24 mouse cellular contexts compared by ENCODE assay signal in the genomic region with DNA sequence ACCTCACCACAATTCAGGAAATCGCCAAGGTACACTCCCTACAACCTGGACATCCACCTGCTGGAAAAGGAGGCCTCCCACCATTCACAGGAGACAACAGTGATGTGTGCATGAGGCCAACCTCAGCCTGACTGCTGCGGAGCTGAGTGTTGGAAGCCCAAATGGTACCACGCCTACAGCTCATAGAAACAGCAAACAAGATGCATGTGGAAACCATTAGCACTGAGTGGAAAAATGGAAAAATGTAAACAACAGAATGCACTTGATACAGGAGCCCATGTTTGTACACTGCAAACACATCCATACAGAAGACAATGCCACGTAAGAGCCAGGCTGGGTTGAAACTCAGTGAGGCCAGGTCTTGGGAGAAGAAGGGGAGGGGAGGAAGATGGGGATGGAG. TPM values are rescaled to one million over a fixed set of nuclear protein-coding genes. Genes with fewer than 3 reads are reported as not detected.
A peak's percentile ranks its signal among the peaks of the same experiment; 100 is the strongest.
DNase-seq lines count a peak whose midpoint lies in the region; ATAC-seq lines count a peak whose summit lies in the region.
"Had no signal": no experiment of that assay in that cellular context is flagged by ENCODE, and none has a peak within 500 bp of the region (broad histone marks: within the 10 kb centered on the region; RNA-seq: fewer than 3 reads in every experiment).

No protein-coding gene starts in this region.

- no peak overlapping the region for H3K4me2 ChIP-seq in heart, embryonic 11.5 days
- H3K4me2 ChIP-seq in liver, embryonic 15.5 days: peak overlapping the region; percentile 79; the same call in 1 of the 2 replicates

- no peak for DNase-seq in heart, embryonic 10.5 days (ENCODE audit: low spot score)
- DNase-seq in NIH3T3 (ENCODE audit: low read depth): peak; percentile 52
- DNase-seq in thymus, postnatal 10 days (ENCODE audit: low spot score in 2 of 2): no peak
- DNase-seq: cerebellum, postnatal 25 days; gastrocnemius, adult 2 months; kidney, adult 9 months; kidney, postnatal 4 days; lung, adult 18-20 months; lung, postnatal 4 days; right cerebral cortex, postnatal 25 days had no signal

- no peak overlapping the region for H3K4me3 ChIP-seq in heart, embryonic 11.5 days (ENCODE audit: low read depth, low read length)
- H3K4me3 ChIP-seq in heart, embryonic 10.5 days: no peak overlapping the region
- H3K4me3 ChIP-seq in megakaryocyte, embryonic 14.5 days (replicated peaks): peak overlapping the region; percentile 67
- H3K4me3 ChIP-seq in liver, embryonic 15.5 days (replicated peaks): no peak overlapping the region

- H3K27ac ChIP-seq in heart, embryonic 11.5 days (ENCODE audit: low read depth, low read length): no peak overlapping the region
- H3K27ac ChIP-seq in heart, embryonic 10.5 days: no peak overlapping the region
- H3K27ac ChIP-seq in liver, embryonic 15.5 days (replicated peaks): peak overlapping the region; percentile 79

- H3K9me3 ChIP-seq in heart, embryonic 11.5 days (replicated peaks; ENCODE audit: control insufficient read depth, low read length): no peaks in the 10 kb centered on the region
- no peaks in the 10 kb centered on the region for H3K9me3 ChIP-seq in heart, embryonic 10.5 days
- H3K9me3 ChIP-seq in megakaryocyte, embryonic 14.5 days: no peaks in the 10 kb centered on the region
- H3K9me3 ChIP-seq in liver, embryonic 15.5 days (replicated peaks): no peaks in the 10 kb centered on the region
- H3K9me3 ChIP-seq: forebrain, embryonic 10.5 days; heart, embryonic 15.5 days had no signal

- H3K4me1 ChIP-seq in heart, embryonic 11.5 days (ENCODE audit: control insufficient read depth, insufficient read depth, low read length): peaks cover 21% of the 10 kb centered on the region
- H3K4me1 ChIP-seq in heart, embryonic 10.5 days: peaks cover 28% of the 10 kb centered on the region
- H3K4me1 ChIP-seq in megakaryocyte, embryonic 14.5 days: peaks cover 78% of the 10 kb centered on the region
- peaks cover 89% of the 10 kb centered on the region for H3K4me1 ChIP-seq in liver, embryonic 15.5 days (replicated peaks)

- peaks cover 4% of the 10 kb centered on the region for H3K36me3 ChIP-seq in heart, embryonic 11.5 days (ENCODE audit: control insufficient read depth, insufficient read depth, low read length)
- H3K36me3 ChIP-seq in heart, embryonic 10.5 days: peaks cover 19% of the 10 kb centered on the region
- peaks cover 35% of the 10 kb centered on the region for H3K36me3 ChIP-seq in megakaryocyte, embryonic 14.5 days (replicated peaks; ENCODE audit: low read length)
- H3K36me3 ChIP-seq in liver, embryonic 15.5 days (replicated peaks): peaks cover 20% of the 10 kb centered on the region

- no peak for ATAC-seq in heart, embryonic 11.5 days (replicated peaks; ENCODE audit: insufficient number of reproducible peaks, low FRiP score, low TSS enrichment)
- ATAC-seq in megakaryocyte, adult 5-6 weeks (ENCODE audit: poor library complexity, severe bottlenecking): no peak
- no peak for ATAC-seq in liver, embryonic 15.5 days (ENCODE audit: insufficient read depth)
- ATAC-seq in CD4-positive, CD25-positive, alpha-beta regulatory T cell, adult 4 months: no peak

- 79% methylated on average over 4 of the region's 4 CpGs for WGBS in heart, embryonic 11.5 days (ENCODE audit: insufficient replicate concordance)
- 81% methylated on average over 4 of the region's 4 CpGs for WGBS in heart, embryonic 10.5 days
- 83% methylated on average over 4 of the region's 4 CpGs for WGBS in liver, embryonic 15.5 days (ENCODE audit: insufficient replicate concordance)

- H3K9ac ChIP-seq in heart, embryonic 11.5 days (ENCODE audit: low read depth, low read length): 0 out of 2 replicates have a peak overlapping the region, but pooled peaks have one; percentile 4
- no peak overlapping the region for H3K9ac ChIP-seq in liver, embryonic 15.5 days

- no peaks in the 10 kb centered on the region for H3K27me3 ChIP-seq in heart, embryonic 11.5 days (ENCODE audit: control insufficient read depth, insufficient read depth, low read length)
- H3K27me3 ChIP-seq in heart, embryonic 10.5 days (ENCODE audit: insufficient read depth, poor library complexity, severe bottlenecking): no peaks in the 10 kb centered on the region
- no peaks in the 10 kb centered on the region for H3K27me3 ChIP-seq in megakaryocyte, embryonic 14.5 days (replicated peaks)
- no peaks in the 10 kb centered on the region for H3K27me3 ChIP-seq in liver, embryonic 15.5 days
- H3K27me3 ChIP-seq: heart, embryonic 15.5 days had no signal

RNA-seq across cellular contexts. Expression of gene Aip, which starts 1.2 kb away (rescaled TPM):
- polyA plus RNA-seq in heart, embryonic 11.5 days (2014; fragmentation: Nextera tagmentation; extraction: Ambion mirVana): 91.4 and 93.4 TPM in 2 replicates
- 89.7 and 93.8 TPM in 2 replicates for polyA plus RNA-seq in heart, embryonic 10.5 days (2016; fragmentation: Nextera tagmentation; extraction: Ambion mirVana)
- polyA plus RNA-seq in megakaryocyte, embryonic 14.5 days (2012; ENCODE audit: insufficient read depth, low replicate concordance): 293 and 434 TPM in 2 replicates
- total RNA-seq in megakaryocyte, adult 5-6 weeks (2015): 111 and 139 TPM in 2 replicates
- total RNA-seq in megakaryocyte, adult 5-6 weeks (2017): 72.5 and 76.7 TPM in 2 replicates
- polyA plus RNA-seq in liver, embryonic 15.5 days (2015; fragmentation: Nextera tagmentation; extraction: Ambion mirVana): 35.8 and 38.3 TPM in 2 replicates
- 100 to 1,000 TPM; 179 to 208 TPM for polyA plus RNA-seq in CD4-positive, CD25-positive, alpha-beta regulatory T cell, adult 4 months (2017; shearing (Covaris generic))

RNA-seq across cellular contexts. Expression of gene Gpr152, which starts 15.2 kb away (rescaled TPM):
- polyA plus RNA-seq in heart, embryonic 11.5 days (2014; fragmentation: Nextera tagmentation; extraction: Ambion mirVana): not detected in 2 replicates
- not detected in 2 replicates for polyA plus RNA-seq in heart, embryonic 10.5 days (2016; fragmentation: Nextera tagmentation; extraction: Ambion mirVana)
- not detected in 2 replicates for polyA plus RNA-seq in megakaryocyte, embryonic 14.5 days (2012; ENCODE audit: insufficient read depth, low replicate concordance)
- not detected in 2 replicates for total RNA-seq in megakaryocyte, adult 5-6 weeks (2015)
- total RNA-seq in megakaryocyte, adult 5-6 weeks (2017): not detected in 2 replicates
- not detected in 2 replicates for polyA plus RNA-seq in liver, embryonic 15.5 days (2015; fragmentation: Nextera tagmentation; extraction: Ambion mirVana)
- polyA plus RNA-seq in CD4-positive, CD25-positive, alpha-beta regulatory T cell, adult 4 months (2017; shearing (Covaris generic)): under 1 TPM in 1 of 2 experiments, not detected in 1; 0.29 TPM
- total RNA-seq: gastrocnemius, adult 2 months; granulocyte monocyte progenitor cell, adult 5-6 weeks; hematopoietic stem cell, adult 5-6 weeks; layer of hippocampus, postnatal 25 days; left cerebral cortex, postnatal 14 days had no signal
- polyA plus RNA-seq: embryonic facial prominence, embryonic 11.5 days; forebrain, embryonic 10.5 days; heart, embryonic 15.5 days; midbrain, postnatal 0 days; neural tube, embryonic 11.5 days had no signal

RNA-seq across cellular contexts. Expression of gene Cabp4, which starts 19.4 kb away (rescaled TPM):
- not detected in 2 replicates for polyA plus RNA-seq in heart, embryonic 11.5 days (2014; fragmentation: Nextera tagmentation; extraction: Ambion mirVana)
- polyA plus RNA-seq in heart, embryonic 10.5 days (2016; fragmentation: Nextera tagmentation; extraction: Ambion mirVana): not detected in 2 replicates
- polyA plus RNA-seq in megakaryocyte, embryonic 14.5 days (2012; ENCODE audit: insufficient read depth, low replicate concordance): 0.51 and 1.2 TPM in 2 replicates
- total RNA-seq in megakaryocyte, adult 5-6 weeks (2015): 0.14 and 0.22 TPM in 2 replicates
- total RNA-seq in megakaryocyte, adult 5-6 weeks (2017): not detected in 2 replicates
- 0.13 TPM in 2 replicates for polyA plus RNA-seq in liver, embryonic 15.5 days (2015; fragmentation: Nextera tagmentation; extraction: Ambion mirVana)
- polyA plus RNA-seq in CD4-positive, CD25-positive, alpha-beta regulatory T cell, adult 4 months (2017; shearing (Covaris generic)): under 1 TPM; 0.79 to 0.92 TPM
- total RNA-seq: gastrocnemius, adult 2 months; granulocyte monocyte progenitor cell, adult 5-6 weeks; hematopoietic stem cell, adult 5-6 weeks; midbrain, postnatal 0 days had no signal
- polyA plus RNA-seq: embryonic facial prominence, embryonic 11.5 days; forebrain, embryonic 10.5 days; heart, embryonic 15.5 days; neural tube, embryonic 11.5 days had no signal

RNA-seq across cellular contexts. Expression of gene Coro1b, which starts 24.0 kb away (rescaled TPM):
- 109 and 113 TPM in 2 replicates for polyA plus RNA-seq in heart, embryonic 11.5 days (2014; fragmentation: Nextera tagmentation; extraction: Ambion mirVana)
- polyA plus RNA-seq in heart, embryonic 10.5 days (2016; fragmentation: Nextera tagmentation; extraction: Ambion mirVana): 135 and 146 TPM in 2 replicates
- polyA plus RNA-seq in megakaryocyte, embryonic 14.5 days (2012; ENCODE audit: insufficient read depth, low replicate concordance): 110 and 364 TPM in 2 replicates
- 279 and 345 TPM in 2 replicates for total RNA-seq in megakaryocyte, adult 5-6 weeks (2015)
- 142 and 161 TPM in 2 replicates for total RNA-seq in megakaryocyte, adult 5-6 weeks (2017)
- polyA plus RNA-seq in liver, embryonic 15.5 days (2015; fragmentation: Nextera tagmentation; extraction: Ambion mirVana): 71.8 and 77.5 TPM in 2 replicates
- 100 to 1,000 TPM; 236 to 310 TPM for polyA plus RNA-seq in CD4-positive, CD25-positive, alpha-beta regulatory T cell, adult 4 months (2017; shearing (Covaris generic))

RNA-seq across cellular contexts. Expression of gene Pitpnm1, which starts 24.6 kb away (rescaled TPM):
- polyA plus RNA-seq in heart, embryonic 11.5 days (2014; fragmentation: Nextera tagmentation; extraction: Ambion mirVana): 15.5 and 17.3 TPM in 2 replicates
- polyA plus RNA-seq in heart, embryonic 10.5 days (2016; fragmentation: Nextera tagmentation; extraction: Ambion mirVana): 14.3 and 21.2 TPM in 2 replicates
- polyA plus RNA-seq in megakaryocyte, embryonic 14.5 days (2012; ENCODE audit: insufficient read depth, low replicate concordance): 122 and 153 TPM in 2 replicates
- total RNA-seq in megakaryocyte, adult 5-6 weeks (2015): 38.3 and 47.7 TPM in 2 replicates
- total RNA-seq in megakaryocyte, adult 5-6 weeks (2017): 30.2 and 38.9 TPM in 2 replicates
- polyA plus RNA-seq in liver, embryonic 15.5 days (2015; fragmentation: Nextera tagmentation; extraction: Ambion mirVana): 6.0 and 7.9 TPM in 2 replicates
- polyA plus RNA-seq in CD4-positive, CD25-positive, alpha-beta regulatory T cell, adult 4 months (2017; shearing (Covaris generic)): 100 to 1,000 TPM in 1 of 2 experiments, 10 to 100 TPM in 1; 98.7 to 113 TPM
